Mouse (Mus musculus): ENCODE measurements around the gene Fbxo9.

Fbxo9 gene

DNA sequence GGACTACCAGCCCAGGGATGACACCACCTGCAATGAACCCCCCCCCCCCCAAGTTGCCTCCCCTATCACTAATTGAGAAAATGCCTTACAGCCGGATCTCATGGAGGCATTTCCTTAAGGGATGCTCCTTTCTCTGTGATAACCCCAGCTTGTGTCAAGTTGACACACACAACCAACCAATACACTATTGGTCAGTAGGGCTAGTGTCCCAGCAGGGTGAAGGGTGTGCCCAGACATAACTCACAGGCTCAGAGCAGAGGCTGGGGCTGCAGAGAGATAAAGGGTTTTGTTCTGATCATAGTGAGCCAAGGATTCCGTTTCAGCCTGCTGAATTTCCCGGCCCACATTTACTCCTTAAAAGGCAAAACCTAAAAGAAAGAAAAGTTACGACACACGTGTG, 38.4 kb downstream of the Fbxo9 start:
- DNase-seq (ENCODE audit: low spot score), result no peak

- no peak for DNase-seq (ENCODE audit: low spot score)
Measured at GRCm38 (mm10) chr9:78064121-78064520, 44.7 kb downstream of the Fbxo9 start.

GRCm38 (mm10) chr9:78062392-78062791, 46.5 kb downstream of the Fbxo9 start:
- no peak for DNase-seq (ENCODE audit: low spot score)

GRCm38 (mm10) chr9:78059525-78060120, 49.2 kb downstream of the Fbxo9 start:
- DNase-seq (ENCODE audit: low spot score), result no peak

DNA sequence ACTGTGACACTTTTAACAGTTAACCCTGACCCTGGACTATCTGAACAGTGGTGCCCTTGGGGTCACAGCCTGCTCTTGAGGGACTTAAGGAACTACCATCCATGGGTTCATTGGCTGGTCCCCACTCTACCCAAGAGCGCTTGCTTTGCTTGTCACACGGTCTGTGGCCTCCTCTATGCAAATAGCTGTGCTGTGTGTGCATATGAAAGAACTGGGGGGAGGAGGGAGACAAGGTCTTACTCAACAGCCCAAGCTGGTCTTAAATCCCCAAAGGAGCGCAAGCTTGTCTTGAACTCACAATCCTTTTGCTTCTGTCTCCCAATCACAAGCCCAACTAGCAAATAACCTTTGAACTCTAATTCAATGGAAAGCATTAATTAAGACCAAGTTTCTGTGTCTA, 54.6 kb downstream of the Fbxo9 start:
- no peak for DNase-seq (ENCODE audit: low spot score)

- DNase-seq (ENCODE audit: low spot score), result no peak
Measured at GRCm38 (mm10) chr9:78053821-78054220, 55.0 kb downstream of the Fbxo9 start.

DNA sequence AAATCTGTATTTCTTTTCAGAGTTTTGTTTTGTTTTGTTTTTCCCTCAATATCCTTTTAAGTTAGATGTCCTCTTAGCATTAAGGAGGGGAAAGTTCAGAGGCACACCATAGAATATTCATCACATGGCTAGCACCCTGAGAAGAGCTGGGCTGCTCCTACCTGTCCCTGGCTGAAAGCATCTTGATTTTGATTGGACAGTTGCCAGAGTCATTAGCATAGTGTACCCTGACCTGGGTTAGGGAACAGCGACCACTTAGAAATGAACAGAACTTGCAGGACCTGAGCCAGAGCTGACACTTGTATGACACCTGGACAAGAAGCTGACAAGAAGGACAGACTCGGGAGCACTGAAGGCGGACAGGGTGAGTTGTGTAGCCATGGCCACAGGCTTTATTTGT, 57.2 kb downstream of the Fbxo9 start, which contains the start of gene Gcm1:
Gcm1 (plus strand) TSS at position 248 of the 400 bp plus-strand sequence.
- no peak for DNase-seq (ENCODE audit: low spot score)

DNA sequence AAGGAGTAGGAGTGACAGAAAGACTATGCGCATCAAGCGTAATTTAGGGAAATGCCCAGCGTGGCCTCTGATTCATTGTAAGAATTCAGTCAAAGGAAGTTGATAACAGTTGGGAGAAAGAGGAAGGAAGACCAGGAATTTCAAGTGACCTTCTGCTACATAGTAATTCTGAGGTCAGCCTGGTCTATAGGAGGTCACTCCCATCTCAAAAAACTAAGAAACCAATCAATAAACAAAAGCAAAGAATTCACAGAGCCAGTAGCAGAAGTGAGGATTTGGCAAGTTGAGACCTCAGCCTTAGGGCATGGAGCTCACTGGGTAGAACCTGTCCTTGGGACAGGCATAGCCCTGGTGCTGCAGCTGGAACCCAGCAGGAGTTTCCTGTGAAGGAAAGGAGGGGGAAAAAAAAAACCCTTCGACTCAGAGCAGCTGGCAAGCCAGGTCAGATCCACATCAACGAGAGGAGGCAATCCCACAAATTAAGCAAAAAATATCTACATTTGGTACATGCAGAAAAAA, 58.4 kb downstream of the Fbxo9 start:
- DNase-seq (ENCODE audit: low spot score), result no peak

DNA sequence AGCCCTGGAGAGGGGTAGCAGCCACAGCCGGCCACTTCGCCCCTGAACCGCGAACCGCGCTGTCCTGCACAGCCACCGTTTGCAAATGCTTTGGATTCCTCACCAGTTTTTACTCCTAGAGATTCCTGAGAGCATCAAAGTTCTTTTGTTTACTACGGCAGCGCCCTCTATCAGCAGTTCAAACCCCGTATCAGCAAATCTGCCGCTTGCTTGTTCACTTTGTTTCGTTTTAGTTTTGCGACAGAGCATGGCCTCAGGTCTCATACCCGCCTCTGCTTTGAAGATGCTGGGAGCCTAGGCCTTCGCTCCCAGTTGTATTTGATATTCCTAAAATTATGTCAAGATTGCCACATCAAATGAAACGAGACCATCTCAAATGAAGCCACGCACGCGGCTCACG, 62.1 kb downstream of the Fbxo9 start:
- DNase-seq (ENCODE audit: low spot score), result no peak

DNA sequence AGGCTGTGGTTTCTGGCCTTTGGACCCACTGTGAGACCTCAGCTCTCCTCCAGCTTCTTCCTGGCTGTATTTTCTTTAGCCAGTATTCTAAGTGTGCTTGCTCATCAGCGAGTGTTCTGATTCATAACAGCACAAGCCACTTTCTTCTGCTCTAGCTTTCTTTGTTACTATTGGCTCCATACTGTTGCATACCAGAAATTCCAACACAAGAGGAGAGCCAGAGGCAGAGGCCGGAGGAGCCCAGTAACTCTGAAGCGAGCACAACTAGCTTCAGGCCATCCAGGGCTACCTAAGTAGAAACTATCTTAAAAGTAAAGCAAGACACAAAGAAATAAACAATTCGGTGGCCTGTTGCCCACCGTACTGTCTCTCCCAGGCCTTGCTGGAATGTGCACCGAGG, 63.7 kb downstream of the Fbxo9 start:
- no peak for DNase-seq (ENCODE audit: low spot score)

DNA sequence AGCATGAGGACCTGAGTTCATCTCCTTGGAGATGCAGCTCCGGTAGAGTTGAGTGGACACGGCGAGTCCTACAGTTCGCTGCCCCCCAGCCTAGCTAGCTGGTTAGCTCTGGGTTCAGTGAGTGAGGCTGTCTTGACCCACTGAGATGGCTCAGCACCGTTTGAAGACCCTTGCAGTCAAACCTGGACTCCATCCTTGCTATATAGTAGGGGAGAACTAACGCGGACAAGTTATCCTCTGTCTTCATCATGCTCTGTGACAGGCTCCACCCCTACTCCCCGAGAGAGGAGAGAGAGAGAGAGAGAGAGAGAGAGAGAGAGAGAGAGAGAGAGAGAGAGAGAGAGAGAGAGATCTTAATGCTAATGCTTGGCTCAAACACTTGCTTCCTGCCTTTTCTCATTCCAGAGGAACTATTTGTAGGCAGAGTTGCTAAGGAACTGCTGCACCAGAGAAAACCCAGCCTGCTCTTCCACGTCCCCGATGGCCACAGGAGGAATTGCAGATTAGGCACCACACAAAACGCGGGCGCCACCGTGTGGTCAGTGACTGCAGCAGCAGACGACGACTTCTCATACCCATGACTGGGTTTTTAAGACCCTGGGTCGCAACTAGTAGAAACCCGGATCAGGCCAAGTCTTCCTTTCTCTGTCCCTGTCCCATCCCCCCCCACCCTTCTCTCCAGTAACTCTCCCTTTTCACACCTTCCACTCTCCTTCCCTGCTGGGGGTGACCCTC, 69.9 kb downstream of the Fbxo9 start:
- DNase-seq (ENCODE audit: low spot score), result peak; percentile 49

- no peak for DNase-seq (ENCODE audit: low spot score)
Measured at GRCm38 (mm10) chr9:78035831-78036230, 73.0 kb downstream of the Fbxo9 start.

GRCm38 (mm10) chr9:78035296-78035695, 73.6 kb downstream of the Fbxo9 start:
- no peak for DNase-seq (ENCODE audit: low spot score)

DNA sequence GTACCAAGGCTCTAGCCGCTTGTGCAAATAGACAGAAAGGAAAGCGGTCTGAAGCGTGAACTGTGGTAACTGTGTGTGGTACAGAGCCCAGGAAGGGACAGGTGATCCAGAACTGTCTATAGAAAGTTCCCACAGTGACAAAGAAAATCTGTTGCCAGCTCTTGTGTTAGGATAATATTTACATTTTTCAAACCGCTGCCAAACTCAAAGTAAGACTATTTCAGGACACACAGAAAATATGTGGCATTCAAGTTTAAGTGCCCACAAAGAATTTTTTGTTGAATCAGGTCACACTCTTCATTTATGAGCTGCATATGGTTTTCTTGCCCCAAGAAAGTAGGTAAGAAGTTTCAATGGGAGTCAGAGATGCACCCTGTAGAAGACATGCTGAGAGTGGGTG, 75.9 kb downstream of the Fbxo9 start:
- no peak for DNase-seq (ENCODE audit: low spot score)

All from ovary, postnatal 10 days (tissue).